Mouse (Mus musculus): ENCODE measurements around the gene Pacs1. TPM values are rescaled to one million over a fixed set of nuclear protein-coding genes. Genes with fewer than 3 reads are reported as not detected.
"Not testable (repeated sequence)": the region's sequence is repeated elsewhere in the genome, so short reads cannot be mapped to it uniquely, and the experiment has no call there.

Gene Pacs1
- polyA plus RNA-seq, 1 experiment from 2014 or later = 28.9 TPM

GRCm38 (mm10) chr19:5149041-5149440 is 123.9 kb downstream of the Pacs1 start:
- H3K4me1 ChIP-seq; H3K9ac ChIP-seq; ATAC-seq (ENCODE audit: low FRiP score, low read depth); H3K4me2 ChIP-seq (replicated peaks); H3K27me3 ChIP-seq; H3K27ac ChIP-seq; H3K4me3 ChIP-seq; H3K9me3 ChIP-seq: not testable (repeated sequence)
- H3K36me3 ChIP-seq = peaks cover 69% of the 10 kb centered on the region
- WGBS = 85% methylated on average over 3 of the region's 6 CpGs

GRCm38 (mm10) chr19:5139640-5140039 is 133.3 kb downstream of the Pacs1 start:
- no peak for ATAC-seq (ENCODE audit: low FRiP score, low read depth)
- H3K36me3 ChIP-seq = peaks cover 85% of the 10 kb centered on the region
- 3% methylated on average over 2 of the region's 2 CpGs for WGBS

GRCm38 (mm10) chr19:5131237-5131636 is 141.7 kb downstream of the Pacs1 start:
- H3K9ac ChIP-seq = no peak overlapping the region
- WGBS = 80% methylated on average over 4 of the region's 4 CpGs
- H3K36me3 ChIP-seq = peaks cover 32% of the 10 kb centered on the region
- no peak overlapping the region for H3K4me3 ChIP-seq
- no peak for ATAC-seq (ENCODE audit: low FRiP score, low read depth)
- H3K27ac ChIP-seq = no peak overlapping the region
- no peak overlapping the region for H3K4me2 ChIP-seq (replicated peaks)
- H3K4me1 ChIP-seq = no peaks in the 10 kb centered on the region
- H3K9me3 ChIP-seq = no peaks in the 10 kb centered on the region
- no peaks in the 10 kb centered on the region for H3K27me3 ChIP-seq

More at GRCm38 (mm10) chr19:5139640-5140039, 133.3 kb downstream of the Pacs1 start:
- H3K4me2 ChIP-seq (replicated peaks) = no peak overlapping the region
- no peaks in the 10 kb centered on the region for H3K9me3 ChIP-seq
- H3K4me3 ChIP-seq = no peak overlapping the region
- no peaks in the 10 kb centered on the region for H3K4me1 ChIP-seq
- H3K27me3 ChIP-seq = no peaks in the 10 kb centered on the region
- H3K27ac ChIP-seq = no peak overlapping the region
- no peak overlapping the region for H3K9ac ChIP-seq

GRCm38 (mm10) chr19:5129770-5130169 is 143.1 kb downstream of the Pacs1 start:
- Histone ChIP-seq H3K4me2 (replicated peaks) (no peak overlapping the region), H3K9ac (no peak overlapping the region), H3K4me1 (no peaks in the 10 kb centered on the region), H3K36me3 (peaks cover 18% of the 10 kb centered on the region), H3K27me3 (no peaks in the 10 kb centered on the region), H3K4me3 (no peak overlapping the region), H3K9me3 (no peaks in the 10 kb centered on the region), H3K27ac (no peak overlapping the region)
- 37% methylated on average over 1 of the region's 1 CpGs for WGBS
- ATAC-seq (ENCODE audit: low FRiP score, low read depth) = no peak

- Histone ChIP-seq H3K27ac (no peak overlapping the region), H3K9me3 (no peaks in the 10 kb centered on the region), H3K27me3 (no peaks in the 10 kb centered on the region), H3K4me2 (replicated peaks) (no peak overlapping the region), H3K4me1 (peaks cover under 1% of the 10 kb centered on the region; the same call in 1 of the 2 replicates), H3K4me3 (no peak overlapping the region), H3K9ac (no peak overlapping the region), H3K36me3 (no peaks in the 10 kb centered on the region)
- ATAC-seq (ENCODE audit: low FRiP score, low read depth) = no peak
- 67% methylated on average over 7 of the region's 7 CpGs for WGBS
These were observed 148.8 kb downstream of the Pacs1 start for GRCm38 (mm10) chr19:5124055-5124614.

- Histone ChIP-seq H3K4me3 (no peak overlapping the region), H3K36me3 (no peaks in the 10 kb centered on the region), H3K27me3 (no peaks in the 10 kb centered on the region), H3K27ac (no peak overlapping the region), H3K4me1 (peaks cover 8% of the 10 kb centered on the region; the same call in 1 of the 2 replicates), H3K9ac (no peak overlapping the region), H3K4me2 (replicated peaks) (no peak overlapping the region), H3K9me3 (no peaks in the 10 kb centered on the region)
- 83% methylated on average over 3 of the region's 3 CpGs for WGBS
- ATAC-seq (ENCODE audit: low FRiP score, low read depth) = no peak
These were observed 149.7 kb downstream of the Pacs1 start for GRCm38 (mm10) chr19:5123241-5123640.

GRCm38 (mm10) chr19:5122492-5122891 is 150.4 kb downstream of the Pacs1 start:
- H3K9ac ChIP-seq = no peak overlapping the region
- no peak overlapping the region for H3K4me3 ChIP-seq
- no peak for ATAC-seq (ENCODE audit: low FRiP score, low read depth)
- no peak overlapping the region for H3K4me2 ChIP-seq (replicated peaks)
- no peaks in the 10 kb centered on the region for H3K36me3 ChIP-seq
- peaks cover 8% of the 10 kb centered on the region; the same call in 1 of the 2 replicates for H3K4me1 ChIP-seq
- 85% methylated on average over 10 of the region's 10 CpGs for WGBS
- H3K27me3 ChIP-seq = no peaks in the 10 kb centered on the region
- H3K9me3 ChIP-seq = no peaks in the 10 kb centered on the region
- no peak overlapping the region for H3K27ac ChIP-seq

GRCm38 (mm10) chr19:5118384-5118698 is 154.6 kb downstream of the Pacs1 start, which contains the start of gene Klc2:
Klc2 (minus strand) TSS chr19:5118560.
- Histone ChIP-seq H3K36me3 (peaks cover 21% of the 10 kb centered on the region), H3K9ac (peak within 1 kb of the TSS; percentile 83), H3K4me2 (replicated peaks) (peak within 1 kb of the TSS; percentile 86), H3K4me1 (peaks cover 19% of the 10 kb centered on the region), H3K4me3 (peak within 1 kb of the TSS; percentile 65), H3K27ac (peak within 1 kb of the TSS; percentile 90), H3K9me3 (no peaks in the 10 kb centered on the region), H3K27me3 (no peaks in the 10 kb centered on the region)
- WGBS = under 1% methylated on average over 18 of the region's 18 CpGs
- no peak for ATAC-seq (ENCODE audit: low FRiP score, low read depth)

- peak overlapping the region; percentile 65 for H3K4me3 ChIP-seq
- H3K36me3 ChIP-seq = peaks cover 27% of the 10 kb centered on the region
- H3K4me1 ChIP-seq = peaks cover 19% of the 10 kb centered on the region
- peak overlapping the region; percentile 90 for H3K27ac ChIP-seq
- H3K9me3 ChIP-seq = no peaks in the 10 kb centered on the region
- peak overlapping the region; percentile 86 for H3K4me2 ChIP-seq (replicated peaks)
- WGBS = under 1% methylated on average over 78 of the region's 83 CpGs
- H3K27me3 ChIP-seq = no peaks in the 10 kb centered on the region
- peak overlapping the region; percentile 83 for H3K9ac ChIP-seq
- ATAC-seq (ENCODE audit: low FRiP score, low read depth) = peak; percentile 92
These were observed 155.2 kb downstream of the Pacs1 start for GRCm38 (mm10) chr19:5117494-5118383.

- Histone ChIP-seq H3K4me2 (replicated peaks) (no peak overlapping the region), H3K36me3 (peaks cover 67% of the 10 kb centered on the region), H3K4me1 (peaks cover 15% of the 10 kb centered on the region), H3K9ac (no peak overlapping the region; the same call in 1 of the 2 replicates), H3K27ac (no peak overlapping the region), H3K9me3 (no peaks in the 10 kb centered on the region), H3K4me3 (no peak overlapping the region), H3K27me3 (no peaks in the 10 kb centered on the region)
- no peak for ATAC-seq (ENCODE audit: low FRiP score, low read depth)
- WGBS = 96% methylated on average over 7 of the region's 7 CpGs
These were observed 159.1 kb downstream of the Pacs1 start for GRCm38 (mm10) chr19:5113783-5114182.

- Histone ChIP-seq H3K4me3 (no peak overlapping the region), H3K4me1 (peaks cover 13% of the 10 kb centered on the region), H3K4me2 (replicated peaks) (no peak overlapping the region), H3K27me3 (no peaks in the 10 kb centered on the region), H3K9me3 (no peaks in the 10 kb centered on the region), H3K27ac (no peak overlapping the region), H3K9ac (no peak overlapping the region), H3K36me3 (peaks cover 69% of the 10 kb centered on the region)
- WGBS = 74% methylated on average over 19 of the region's 19 CpGs
- no peak for ATAC-seq (ENCODE audit: low FRiP score, low read depth)
These were observed 163.1 kb downstream of the Pacs1 start for GRCm38 (mm10) chr19:5109659-5110453.

- no peaks in the 10 kb centered on the region for H3K9me3 ChIP-seq
- H3K9ac ChIP-seq = no peak overlapping the region
- no peak for ATAC-seq (ENCODE audit: low FRiP score, low read depth)
- no peaks in the 10 kb centered on the region for H3K27me3 ChIP-seq
- no peak overlapping the region for H3K4me3 ChIP-seq
- no peak overlapping the region for H3K27ac ChIP-seq
- no peak overlapping the region for H3K4me2 ChIP-seq (replicated peaks)
- H3K4me1 ChIP-seq = peaks cover 13% of the 10 kb centered on the region
- peaks cover 72% of the 10 kb centered on the region for H3K36me3 ChIP-seq
- 75% methylated on average over 4 of the region's 4 CpGs for WGBS
These were observed 164.2 kb downstream of the Pacs1 start for GRCm38 (mm10) chr19:5108702-5109101.

Data from limb, embryonic 13.5 days (tissue).